Mouse (Mus musculus): ENCODE measurements at regions not wholly inside any gene's neighbourhood (a gene's known extent, or its start where the extent isn't known, plus 50 kb on each side); places are given as distances from the start of the nearest gene placed in this dataset.

GRCm38 (mm10) chr4:30315348-30315747 is 1502.4 kb downstream of the Epha7 start:
- Histone ChIP-seq H3K4me2 (replicated peaks; ENCODE audit: low read depth, low read length) (no peak overlapping the region), H3K36me3 (ENCODE audit: insufficient read depth, low read length) (no peaks in the 10 kb centered on the region), H3K27ac (ENCODE audit: low read length) (no peak overlapping the region), H3K4me3 (ENCODE audit: low read depth, low read length) (no peak overlapping the region), H3K9me3 (ENCODE audit: low read length) (no peaks in the 10 kb centered on the region), H3K27me3 (replicated peaks; ENCODE audit: insufficient read depth, low read length) (no peaks in the 10 kb centered on the region), H3K4me1 (ENCODE audit: insufficient read depth, low read depth, low read length) (no peaks in the 10 kb centered on the region), H3K9ac (replicated peaks; ENCODE audit: low read depth) (no peak overlapping the region)
- TF ChIP-seq CTCF (IDR thresholded peaks at IDR 0.05) (no peak), EP300 (IDR thresholded peaks at IDR 0.05) (no peak)
- DNase-seq (ENCODE audit: low spot score) = peak; percentile 36
- WGBS = 53% methylated on average over 1 of the region's 1 CpGs
- ATAC-seq = no peak

DNA sequence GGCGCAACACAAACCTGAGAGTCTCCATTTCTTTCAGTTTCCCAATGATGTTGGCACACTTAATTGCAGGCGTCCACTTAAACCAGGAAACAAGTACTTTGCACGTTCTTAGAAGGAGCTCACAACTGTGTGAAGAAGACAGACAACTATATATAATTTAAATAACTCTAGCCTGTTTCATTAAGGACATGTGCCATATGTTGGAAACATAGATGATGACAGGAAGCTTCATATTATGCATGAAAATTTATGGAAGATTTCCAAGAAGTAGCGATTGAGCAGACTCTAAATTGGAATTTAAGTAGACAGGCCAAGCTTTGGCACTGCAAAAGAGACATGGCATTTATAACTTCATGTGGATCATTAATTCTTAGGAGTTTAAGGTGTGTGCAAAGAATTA is 1504.1 kb downstream of the Epha7 start:
- H3K9ac ChIP-seq (replicated peaks; ENCODE audit: low read depth) = no peak overlapping the region
- ATAC-seq = no peak
- H3K4me3 ChIP-seq (ENCODE audit: low read depth, low read length) = no peak overlapping the region
- TF ChIP-seq EP300 (IDR thresholded peaks at IDR 0.05) (no peak), CTCF (IDR thresholded peaks at IDR 0.05) (no peak)
- H3K4me2 ChIP-seq (replicated peaks; ENCODE audit: low read depth, low read length) = no peak overlapping the region
- no peaks in the 10 kb centered on the region for H3K36me3 ChIP-seq (ENCODE audit: insufficient read depth, low read length)
- H3K9me3 ChIP-seq (ENCODE audit: low read length) = no peaks in the 10 kb centered on the region
- no peaks in the 10 kb centered on the region for H3K4me1 ChIP-seq (ENCODE audit: insufficient read depth, low read depth, low read length)
- H3K27ac ChIP-seq (ENCODE audit: low read length) = no peak overlapping the region
- DNase-seq (ENCODE audit: low spot score) = no peak
- H3K27me3 ChIP-seq (replicated peaks; ENCODE audit: insufficient read depth, low read length) = no peaks in the 10 kb centered on the region
- WGBS = 58% methylated on average over 4 of the region's 4 CpGs

DNA sequence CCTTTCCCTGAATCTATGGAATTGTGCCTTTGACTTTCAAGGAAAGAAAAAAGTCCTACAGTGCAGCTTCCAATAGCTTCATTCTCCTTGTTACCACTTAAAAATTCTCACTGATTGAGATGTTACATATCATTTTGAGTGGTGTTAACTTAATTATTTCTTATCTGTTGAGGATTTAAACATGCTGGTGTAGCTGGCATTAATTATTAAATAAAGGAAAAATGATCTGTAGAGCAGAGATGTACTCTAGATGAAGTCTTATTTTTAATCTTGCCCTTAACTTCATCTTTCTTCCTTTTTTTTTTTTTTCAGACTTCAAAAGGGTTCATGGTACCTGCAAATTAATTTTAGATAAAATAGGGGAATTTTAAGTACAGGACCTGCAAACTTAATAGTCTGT is 1507.1 kb downstream of the Epha7 start:
- no peak for TF ChIP-seq EP300 (IDR thresholded peaks at IDR 0.05)
- TF ChIP-seq CTCF (IDR thresholded peaks at IDR 0.05) = no peak
- Histone ChIP-seq H3K4me2 (replicated peaks; ENCODE audit: low read depth, low read length) (no peak overlapping the region), H3K27me3 (replicated peaks; ENCODE audit: insufficient read depth, low read length) (no peaks in the 10 kb centered on the region), H3K27ac (ENCODE audit: low read length) (no peak overlapping the region), H3K36me3 (ENCODE audit: insufficient read depth, low read length) (no peaks in the 10 kb centered on the region), H3K9me3 (ENCODE audit: low read length) (no peaks in the 10 kb centered on the region), H3K4me1 (ENCODE audit: insufficient read depth, low read depth, low read length) (no peaks in the 10 kb centered on the region), H3K4me3 (ENCODE audit: low read depth, low read length) (no peak overlapping the region), H3K9ac (replicated peaks; ENCODE audit: low read depth) (no peak overlapping the region)
- ATAC-seq = no peak
- DNase-seq (ENCODE audit: low spot score) = no peak

- ATAC-seq = no peak
Observed at GRCm38 (mm10) chr4:30347552-30347951, 1534.6 kb downstream of the Epha7 start.

More at GRCm38 (mm10) chr4:30347552-30347951, 1534.6 kb downstream of the Epha7 start:
- Histone ChIP-seq H3K4me1 (ENCODE audit: insufficient read depth, low read depth, low read length) (no peaks in the 10 kb centered on the region), H3K9ac (replicated peaks; ENCODE audit: low read depth) (no peak overlapping the region), H3K27ac (ENCODE audit: low read length) (no peak overlapping the region), H3K36me3 (ENCODE audit: insufficient read depth, low read length) (no peaks in the 10 kb centered on the region), H3K4me3 (ENCODE audit: low read depth, low read length) (no peak overlapping the region), H3K9me3 (ENCODE audit: low read length) (no peaks in the 10 kb centered on the region), H3K27me3 (replicated peaks; ENCODE audit: insufficient read depth, low read length) (no peaks in the 10 kb centered on the region), H3K4me2 (replicated peaks; ENCODE audit: low read depth, low read length) (no peak overlapping the region)
- no peak for DNase-seq (ENCODE audit: low spot score)
- TF ChIP-seq CTCF (IDR thresholded peaks at IDR 0.05) (no peak), EP300 (IDR thresholded peaks at IDR 0.05) (no peak)
